Mouse (Mus musculus): ENCODE measurements around the gene Lamc3.

Lamc3 gene
- long read RNA-seq, experiment 1, partial matches to known transcripts = 2 of 3 reads
- long read RNA-seq, experiment 1, other reads (novel, unspliced or antisense) = 1 of 3 reads
- long read RNA-seq, experiment 2, partial matches to known transcripts = 3 of 9 reads
- long read RNA-seq, experiment 2, other reads (novel, unspliced or antisense) = 6 of 9 reads

GRCm38 (mm10) chr2:31887030-31887429 is at the start of gene Lamc3:
TSS of gene Lamc3 (plus strand) at chr2:31887291.
- intact Hi-C loops (cut with DNase I) = loop anchor here (5.0 kb wide), 1 partner anchor 70 kb away; no protein-coding TSS in a partner anchor

- intact Hi-C loops (cut with DNase I) = no loop called here
Observed at GRCm38 (mm10) chr2:31838868-31839267, 48.2 kb upstream of the Lamc3 start.

GRCm38 (mm10) chr2:31844729-31845136 is 42.4 kb upstream of the Lamc3 start:
- intact Hi-C loops (cut with DNase I) = no loop called here

- intact Hi-C loops (cut with DNase I) = no loop called here
Observed at GRCm38 (mm10) chr2:31845512-31845895, 41.6 kb upstream of the Lamc3 start.

GRCm38 (mm10) chr2:31845896-31846691 is 41.0 kb upstream of the Lamc3 start, which contains the start of gene Fibcd1:
TSS of gene Fibcd1 (minus strand) at chr2:31846005.
- intact Hi-C loops (cut with DNase I) = no loop called here

GRCm38 (mm10) chr2:31846692-31847660 is 40.1 kb upstream of the Lamc3 start:
- intact Hi-C loops (cut with DNase I) = no loop called here

- intact Hi-C loops (cut with DNase I) = no loop called here
Observed at GRCm38 (mm10) chr2:31847908-31848307, 39.2 kb upstream of the Lamc3 start.

- intact Hi-C loops (cut with DNase I) = no loop called here
Observed at GRCm38 (mm10) chr2:31850141-31850540, 37.0 kb upstream of the Lamc3 start.

GRCm38 (mm10) chr2:31855991-31856390 is 31.1 kb upstream of the Lamc3 start:
- intact Hi-C loops (cut with DNase I) = no loop called here

GRCm38 (mm10) chr2:31857180-31857579 is 29.9 kb upstream of the Lamc3 start:
- intact Hi-C loops (cut with DNase I) = no loop called here

- intact Hi-C loops (cut with DNase I) = no loop called here
Observed at GRCm38 (mm10) chr2:31858500-31858899, 28.6 kb upstream of the Lamc3 start.

GRCm38 (mm10) chr2:31862919-31863318 is 24.2 kb upstream of the Lamc3 start:
- intact Hi-C loops (cut with DNase I) = no loop called here

GRCm38 (mm10) chr2:31863766-31864165 is 23.3 kb upstream of the Lamc3 start:
- intact Hi-C loops (cut with DNase I) = no loop called here

- intact Hi-C loops (cut with DNase I) = no loop called here
Observed at GRCm38 (mm10) chr2:31864891-31865290, 22.2 kb upstream of the Lamc3 start.

GRCm38 (mm10) chr2:31865322-31865721 is 21.8 kb upstream of the Lamc3 start:
- intact Hi-C loops (cut with DNase I) = no loop called here

- intact Hi-C loops (cut with DNase I) = no loop called here
Observed at GRCm38 (mm10) chr2:31865794-31866193, 21.3 kb upstream of the Lamc3 start.

GRCm38 (mm10) chr2:31867773-31868537 is 19.1 kb upstream of the Lamc3 start:
- intact Hi-C loops (cut with DNase I) = no loop called here

- intact Hi-C loops (cut with DNase I) = no loop called here
Observed at GRCm38 (mm10) chr2:31868538-31869164, 18.4 kb upstream of the Lamc3 start.

GRCm38 (mm10) chr2:31869692-31870091 is 17.4 kb upstream of the Lamc3 start:
- intact Hi-C loops (cut with DNase I) = no loop called here

- intact Hi-C loops (cut with DNase I) = no loop called here
Observed at GRCm38 (mm10) chr2:31870683-31871082, 16.4 kb upstream of the Lamc3 start.
